Mouse (Mus musculus): Measurements from ENCODE around the gene Mlx.

Mlx gene

DNA sequence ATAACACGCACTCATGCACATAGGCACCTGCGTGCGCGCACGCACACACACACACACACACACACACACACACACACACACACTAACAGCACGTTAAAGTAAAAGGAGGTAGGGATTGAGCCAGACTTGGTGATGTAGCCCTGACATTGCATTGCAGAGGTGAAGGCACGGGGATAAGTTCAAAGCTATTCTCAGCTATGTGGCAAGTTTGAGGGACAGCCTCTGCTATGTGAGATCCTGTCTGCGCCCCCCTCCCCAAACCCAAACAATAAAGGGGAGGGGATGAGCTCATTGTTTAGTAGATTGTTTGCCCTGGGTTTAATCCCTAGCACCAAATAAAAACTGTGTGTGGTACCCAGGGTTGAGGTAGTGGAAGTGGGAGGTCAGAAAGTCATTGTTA, 54.0 kb downstream of the Mlx start:
- no peak for DNase-seq

Measured in cerebellum, postnatal 14 days (tissue).